Mouse (Mus musculus): ENCODE data around the gene Cpn2.

DNA sequence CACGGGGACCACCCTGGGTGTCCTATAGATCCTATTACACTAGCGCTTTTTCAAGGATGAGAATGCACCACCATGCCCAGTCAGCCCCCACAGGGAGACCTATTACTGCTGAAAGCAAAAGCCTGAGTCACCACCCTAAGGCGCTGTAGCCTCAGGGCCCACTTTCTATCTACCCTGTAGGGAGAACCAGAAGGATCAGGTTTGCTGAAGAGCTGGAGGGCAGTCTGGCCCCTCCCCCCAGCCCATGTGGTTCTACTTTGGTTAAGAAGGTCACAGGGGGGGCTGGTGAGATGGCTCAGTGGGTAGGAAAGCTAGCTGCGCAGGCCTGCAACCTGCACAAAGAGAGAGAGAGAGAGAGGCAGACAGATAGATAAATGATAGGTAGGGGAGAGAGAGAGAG, 18.4 kb upstream of the Cpn2 start:
- TF ChIP-seq HCFC1 (IDR thresholded peaks at IDR 0.05; ENCODE audit: low read depth, low read length) (no peak), CTCF (conservative IDR thresholded peaks at IDR 0.05 in 1 of 2, IDR thresholded peaks at IDR 0.05 in 1 of 2; ENCODE audit: low read depth in 2 of 2, low read length in 2 of 2) (no peak), JUND (conservative IDR thresholded peaks at IDR 0.05; ENCODE audit: low read depth, low read length) (no peak), RCOR1 (conservative IDR thresholded peaks at IDR 0.05; ENCODE audit: low read depth, low read length) (no peak), POLR2AphosphoS2 (IDR thresholded peaks at IDR 0.05; ENCODE audit: low read depth, low read length) (no peak), POLR2A (IDR thresholded peaks at IDR 0.05; ENCODE audit: low read depth, low read length) (no peak), CHD2 (IDR thresholded peaks at IDR 0.05; ENCODE audit: low read length) (no peak), RAD21 (IDR thresholded peaks at IDR 0.05; ENCODE audit: low read depth, low read length) (no peak), EP300 (IDR thresholded peaks at IDR 0.05; ENCODE audit: low read length) (no peak), GABPA (IDR thresholded peaks at IDR 0.05; ENCODE audit: insufficient replicate concordance, low read depth, low read length) (no peak), ZNF384 (IDR thresholded peaks at IDR 0.05; ENCODE audit: low read depth, low read length) (no peak), IRF4 (IDR thresholded peaks at IDR 0.05; ENCODE audit: low read depth, low read length) (no peak)
